Mouse (Mus musculus): ENCODE measurements around the gene Kctd17. TPM values are rescaled to one million over a fixed set of nuclear protein-coding genes. Genes with fewer than 3 reads are reported as not detected.

Gene Kctd17
- polyA plus RNA-seq, 2 experiments = 3.0 to 7.1 TPM

DNA sequence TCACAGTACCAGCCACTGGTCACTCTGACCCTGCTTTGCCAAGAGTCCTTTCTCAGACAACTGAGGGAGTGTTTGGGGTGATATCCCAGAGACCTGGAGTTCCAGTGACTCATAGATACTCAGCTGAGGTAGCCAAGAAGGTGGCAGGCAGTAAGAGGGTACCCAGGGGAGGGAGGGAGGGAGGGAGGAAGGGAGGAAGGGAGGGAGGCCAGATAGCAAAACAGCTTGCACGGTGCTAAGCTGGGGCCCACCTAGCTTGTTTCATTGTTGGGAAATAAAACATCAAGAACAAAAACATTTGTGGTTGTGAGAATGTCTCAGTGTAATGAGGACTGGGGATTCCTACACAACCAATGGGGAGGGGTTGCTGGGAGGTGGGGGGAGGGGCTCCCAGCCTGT, 14.6 kb upstream of the Kctd17 start:
- no peak for DNase-seq (ENCODE audit: low read depth in 3 of 3, low spot score in 3 of 3)
- Histone ChIP-seq H3K9me3 (ENCODE audit: control insufficient read depth, low read length) (no peaks in the 10 kb centered on the region), H3K4me1 (replicated peaks; ENCODE audit: control insufficient read depth in 2 of 2, insufficient read depth in 2 of 2, low read length in 1 of 2) (peaks cover 58 to 63% of the 10 kb centered on the region in 2 experiments), H3K27me3 (ENCODE audit: control insufficient read depth, insufficient read depth, low read length) (peaks cover 6% of the 10 kb centered on the region), H3K9ac (replicated peaks) (peak overlapping the region; percentile 74), H3K4me3 (ENCODE audit: insufficient read depth in 1 of 2, low read depth in 2 of 2, low read length in 2 of 2) (peak overlapping the region in 1 of 2 experiments; percentile 44; a peak in 2 of 4 replicates), H3K4me2 (ENCODE audit: low read depth) (peak overlapping the region; percentile 69), H3K36me3 (replicated peaks; ENCODE audit: control insufficient read depth, insufficient read depth, low read depth) (peaks cover 15% of the 10 kb centered on the region), H3K27ac (peak overlapping the region; percentile 97)
- TF ChIP-seq CTCF (IDR thresholded peaks at IDR 0.05; ENCODE audit: low read depth) = no peak
- no peak for TF ChIP-seq EP300 (IDR thresholded peaks at IDR 0.05; ENCODE audit: low read depth)
- 10% methylated on average over 1 of the region's 1 CpGs for WGBS (ENCODE audit: insufficient replicate concordance)
- ATAC-seq (ENCODE audit: insufficient read depth) = peak; percentile 45; the same call in 1 of the 2 replicates

DNA sequence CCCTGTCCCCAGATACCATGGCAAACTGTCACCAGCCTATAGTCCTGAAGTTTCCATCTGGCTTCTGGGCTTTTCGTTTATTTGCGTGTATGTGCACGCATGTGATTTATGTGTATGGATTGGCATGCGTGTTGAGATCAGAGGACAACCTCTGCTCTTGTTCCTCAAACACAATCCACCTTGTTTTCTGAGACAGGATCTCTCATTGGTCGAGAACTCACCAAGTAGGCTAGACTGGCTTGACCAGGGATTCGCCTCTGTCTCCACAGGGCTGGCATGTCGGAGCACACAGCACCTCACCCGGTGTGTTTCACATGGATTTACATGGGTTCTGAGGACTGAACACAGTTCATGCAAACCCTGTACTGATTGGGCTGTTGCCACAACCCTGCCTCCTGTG, 14.2 kb upstream of the Kctd17 start:
- no peak for ATAC-seq (ENCODE audit: insufficient read depth)
- WGBS (ENCODE audit: insufficient replicate concordance) = 84% methylated on average over 8 of the region's 8 CpGs
- DNase-seq (ENCODE audit: low read depth in 3 of 3, low spot score in 3 of 3) = no peak
- Histone ChIP-seq H3K4me2 (ENCODE audit: low read depth) (peak overlapping the region; percentile 69), H3K9me3 (ENCODE audit: control insufficient read depth, low read length) (no peaks in the 10 kb centered on the region), H3K27me3 (ENCODE audit: control insufficient read depth, insufficient read depth, low read length) (peaks cover 6% of the 10 kb centered on the region), H3K36me3 (replicated peaks; ENCODE audit: control insufficient read depth, insufficient read depth, low read depth) (peaks cover 15% of the 10 kb centered on the region), H3K4me3 (ENCODE audit: insufficient read depth in 1 of 2, low read depth in 2 of 2, low read length in 2 of 2) (no peak overlapping the region), H3K9ac (replicated peaks) (peak overlapping the region; percentile 74), H3K27ac (peak overlapping the region; percentile 97), H3K4me1 (replicated peaks; ENCODE audit: control insufficient read depth in 2 of 2, insufficient read depth in 2 of 2, low read length in 1 of 2) (peaks cover 54 to 59% of the 10 kb centered on the region in 2 experiments)
- TF ChIP-seq CTCF (IDR thresholded peaks at IDR 0.05; ENCODE audit: low read depth) = no peak

DNA sequence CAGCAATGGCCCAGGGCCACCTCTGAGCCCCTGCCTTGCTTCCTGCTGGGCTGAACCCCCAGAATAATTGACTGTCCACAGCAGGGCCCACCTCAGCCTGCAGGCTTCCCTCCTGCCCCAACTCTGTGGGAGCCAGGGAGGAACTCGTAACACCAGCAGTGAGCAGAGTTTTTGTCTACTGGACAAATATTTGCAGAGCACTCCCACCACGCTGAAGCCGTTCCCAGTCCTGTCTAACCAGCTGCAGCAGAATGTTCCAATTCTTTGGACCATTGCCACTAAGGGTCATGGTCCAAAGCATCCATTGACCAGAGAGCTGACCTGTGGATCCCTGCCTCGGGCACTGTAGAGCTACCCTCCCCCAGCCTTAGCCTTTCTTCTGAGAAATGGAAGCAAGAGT, 11.4 kb upstream of the Kctd17 start:
- Histone ChIP-seq H3K27me3 (ENCODE audit: control insufficient read depth, insufficient read depth, low read length) (peaks cover 11% of the 10 kb centered on the region), H3K36me3 (replicated peaks; ENCODE audit: control insufficient read depth, insufficient read depth, low read depth) (peaks cover 10% of the 10 kb centered on the region), H3K4me2 (ENCODE audit: low read depth) (peak overlapping the region; percentile 21; the same call in 1 of the 2 replicates), H3K4me3 (ENCODE audit: insufficient read depth in 1 of 2, low read depth in 2 of 2, low read length in 2 of 2) (no peak overlapping the region), H3K27ac (peak overlapping the region; percentile 36), H3K4me1 (replicated peaks; ENCODE audit: control insufficient read depth in 2 of 2, insufficient read depth in 2 of 2, low read length in 1 of 2) (peaks cover 30 to 33% of the 10 kb centered on the region in 2 experiments), H3K9me3 (ENCODE audit: control insufficient read depth, low read length) (no peaks in the 10 kb centered on the region), H3K9ac (replicated peaks) (peak overlapping the region; percentile 21; the same call in 1 of the 2 replicates)
- WGBS (ENCODE audit: insufficient replicate concordance) = 61% methylated on average over 4 of the region's 4 CpGs
- TF ChIP-seq CTCF (IDR thresholded peaks at IDR 0.05; ENCODE audit: low read depth) = no peak
- TF ChIP-seq EP300 (IDR thresholded peaks at IDR 0.05; ENCODE audit: low read depth) = no peak
- ATAC-seq (ENCODE audit: insufficient read depth) = no peak
- DNase-seq (ENCODE audit: low read depth in 3 of 3, low spot score in 3 of 3) = no peak

DNA sequence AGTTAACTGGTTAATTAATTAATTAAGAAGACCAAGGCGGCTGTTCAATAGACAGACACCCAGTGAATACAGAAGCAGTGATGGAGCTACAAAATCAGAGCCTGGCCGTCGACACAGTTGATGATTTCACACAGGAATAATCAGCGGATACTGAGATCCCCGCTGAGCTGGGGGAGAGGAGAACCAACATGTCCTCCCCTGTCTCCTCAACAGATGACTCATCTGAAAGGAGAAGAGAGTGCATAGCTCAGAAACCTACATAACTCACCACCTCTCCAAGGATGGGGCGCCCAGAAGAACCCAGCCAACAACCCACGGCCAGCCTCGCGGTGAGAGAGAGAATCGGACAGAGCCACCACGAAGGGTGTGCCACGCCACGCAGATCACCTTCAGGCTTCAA, 8.0 kb upstream of the Kctd17 start:
- Histone ChIP-seq H3K36me3 (replicated peaks; ENCODE audit: control insufficient read depth, insufficient read depth, low read depth) (no peaks in the 10 kb centered on the region), H3K4me2 (ENCODE audit: low read depth) (no peak overlapping the region), H3K27me3 (ENCODE audit: control insufficient read depth, insufficient read depth, low read length) (peaks cover 21% of the 10 kb centered on the region), H3K4me1 (replicated peaks; ENCODE audit: control insufficient read depth in 2 of 2, insufficient read depth in 2 of 2, low read length in 1 of 2) (peaks cover 3 to 17% of the 10 kb centered on the region in 2 experiments; a peak in 3 of 4 replicates), H3K4me3 (ENCODE audit: insufficient read depth in 1 of 2, low read depth in 2 of 2, low read length in 2 of 2) (no peak overlapping the region), H3K9me3 (ENCODE audit: control insufficient read depth, low read length) (no peaks in the 10 kb centered on the region), H3K27ac (no peak overlapping the region), H3K9ac (replicated peaks) (no peak overlapping the region)
- DNase-seq (ENCODE audit: low read depth in 3 of 3, low spot score in 3 of 3) (no peak), ATAC-seq (ENCODE audit: insufficient read depth) (no peak)
- TF ChIP-seq EP300 (IDR thresholded peaks at IDR 0.05; ENCODE audit: low read depth) (no peak), CTCF (IDR thresholded peaks at IDR 0.05; ENCODE audit: low read depth) (no peak)
- WGBS (ENCODE audit: insufficient replicate concordance) = 56% methylated on average over 13 of the region's 13 CpGs

DNA sequence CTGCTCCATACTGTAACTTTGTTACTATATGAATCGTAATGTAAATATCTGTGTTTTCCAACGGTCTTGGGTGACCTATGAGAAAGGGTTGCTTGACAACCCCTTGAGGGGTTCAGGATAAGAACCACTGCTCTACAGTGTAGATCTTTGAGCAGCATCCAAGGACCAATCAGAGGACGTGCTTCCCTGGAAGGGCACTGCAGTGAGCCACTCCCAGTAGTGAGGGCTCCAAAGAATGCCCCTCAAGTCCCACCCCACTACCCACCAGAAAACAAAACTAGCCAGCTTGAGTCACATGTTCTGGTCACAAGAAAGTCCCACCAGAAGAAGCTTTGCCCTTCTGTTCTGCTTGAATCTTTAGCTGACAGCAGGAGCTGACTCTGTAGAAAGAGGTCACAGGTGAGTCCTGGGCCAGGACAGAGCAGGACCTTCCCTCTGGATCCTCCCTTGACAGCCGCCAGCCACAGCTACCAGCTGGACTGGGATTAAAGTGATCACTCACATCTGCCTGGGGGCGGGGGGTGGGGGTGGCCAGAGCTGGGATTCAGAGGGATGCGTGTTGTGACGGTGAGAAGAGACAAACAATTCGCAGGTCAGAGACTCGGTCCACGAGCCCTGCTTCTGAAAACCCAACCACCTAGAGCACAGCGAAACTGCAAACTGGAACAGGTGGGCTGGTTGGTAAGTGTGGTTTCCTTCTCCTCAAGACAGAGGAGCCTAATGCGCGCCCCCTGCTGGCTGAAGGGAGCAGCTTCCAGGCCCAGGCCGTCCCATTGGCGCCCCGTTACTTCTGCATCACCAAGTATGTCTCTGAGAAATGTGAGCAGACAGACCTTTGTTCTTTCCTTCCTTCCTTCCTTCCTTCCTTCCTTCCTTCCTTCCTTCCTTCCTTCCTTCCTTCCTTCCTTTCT, 6.1 kb upstream of the Kctd17 start:
- H3K27me3 ChIP-seq (ENCODE audit: control insufficient read depth, insufficient read depth, low read length) = peaks cover 21% of the 10 kb centered on the region
- no peaks in the 10 kb centered on the region for H3K9me3 ChIP-seq (ENCODE audit: control insufficient read depth, low read length)
- 17% methylated on average over 16 of the region's 16 CpGs for WGBS (ENCODE audit: insufficient replicate concordance)
- H3K9ac ChIP-seq (replicated peaks) = 0 out of 2 replicates have a peak overlapping the region, but pooled peaks have one; percentile 28
- no peak overlapping the region for H3K27ac ChIP-seq
- peaks cover 3 to 12% of the 10 kb centered on the region in 2 experiments; a peak in 3 of 4 replicates for H3K4me1 ChIP-seq (replicated peaks; ENCODE audit: control insufficient read depth in 2 of 2, insufficient read depth in 2 of 2, low read length in 1 of 2)
- peak; percentile 64 for ATAC-seq (ENCODE audit: insufficient read depth)
- H3K4me3 ChIP-seq (ENCODE audit: insufficient read depth in 1 of 2, low read depth in 2 of 2, low read length in 2 of 2) = no peak overlapping the region
- TF ChIP-seq EP300 (IDR thresholded peaks at IDR 0.05; ENCODE audit: low read depth) (no peak), CTCF (IDR thresholded peaks at IDR 0.05; ENCODE audit: low read depth) (peak; percentile 99)
- peak overlapping the region; percentile 38 for H3K4me2 ChIP-seq (ENCODE audit: low read depth)
- H3K36me3 ChIP-seq (replicated peaks; ENCODE audit: control insufficient read depth, insufficient read depth, low read depth) = no peaks in the 10 kb centered on the region
- peak; percentile 61 to 70 (median 69) for DNase-seq (ENCODE audit: low read depth in 3 of 3, low spot score in 3 of 3)
